Mouse (Mus musculus): ENCODE measurements around the gene Trhr2.

DNA sequence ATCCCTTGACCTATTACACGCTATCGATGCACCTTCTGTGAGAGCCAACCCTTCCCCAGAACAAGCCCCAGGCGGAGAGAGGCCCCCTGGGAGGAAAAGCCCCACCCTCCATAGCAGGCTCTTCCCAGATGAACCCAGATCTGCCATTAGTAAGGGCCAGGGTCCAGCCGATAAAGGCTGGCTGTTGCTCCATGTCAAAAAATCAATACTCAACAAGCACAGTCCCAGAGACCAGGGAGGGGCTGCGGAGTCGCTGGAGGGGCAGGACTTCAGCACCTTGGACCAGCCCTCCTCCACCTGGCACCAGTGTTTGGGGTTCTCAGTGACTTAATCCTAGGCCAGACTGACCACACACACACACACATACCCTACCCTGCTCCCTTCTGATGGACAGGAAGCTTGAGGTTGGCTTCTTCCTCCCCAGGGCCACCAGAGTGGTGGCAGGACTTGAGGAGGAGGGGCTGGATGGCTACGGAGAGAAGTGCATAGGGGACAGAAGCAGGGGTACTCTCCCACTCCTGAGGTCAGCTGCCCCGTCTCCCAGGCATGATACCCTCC lies 42.5 kb downstream of the Trhr2 start:
- TF ChIP-seq CTCF (IDR thresholded peaks at IDR 0.05; ENCODE audit: extremely low read depth, insufficient read length, insufficient replicate concordance, low read depth, low read length) (no peak), POLR2A (IDR thresholded peaks at IDR 0.05; ENCODE audit: low read depth, low read length) (no peak)
